Mouse (Mus musculus) layer of hippocampus, adult 9-10 months (tissue): Measurements from ENCODE around the gene Traf1.

Experiments used
- DNase-seq: peaks from one replicate; pipeline ENCODE4 v3.0.0; 2022; ENCODE audit warnings: low spot score

Traf1 gene

GRCm38 (mm10) chr2:34966243-34966934, 4.8 kb upstream of the Traf1 start:
- DNase-seq: no peak

- DNase-seq: no peak
These were observed 4.2 kb upstream of the Traf1 start for GRCm38 (mm10) chr2:34965806-34966205.

GRCm38 (mm10) chr2:34965293-34965692, 3.7 kb upstream of the Traf1 start:
- DNase-seq: no peak

GRCm38 (mm10) chr2:34964651-34965050, 3.1 kb upstream of the Traf1 start:
- DNase-seq: no peak

GRCm38 (mm10) chr2:34964230-34964629, 2.7 kb upstream of the Traf1 start:
- no peak for DNase-seq

GRCm38 (mm10) chr2:34963371-34963956, 1.9 kb upstream of the Traf1 start:
- no peak for DNase-seq

- DNase-seq: no peak
These were observed 1.3 kb upstream of the Traf1 start for GRCm38 (mm10) chr2:34962893-34963292.

GRCm38 (mm10) chr2:34962211-34962610, 639 bp upstream of the Traf1 start:
- no peak for DNase-seq

GRCm38 (mm10) chr2:34960966-34961365, 606 bp downstream of the Traf1 start:
- no peak for DNase-seq

- DNase-seq: no peak
These were observed 1.1 kb downstream of the Traf1 start for GRCm38 (mm10) chr2:34960466-34960865.

GRCm38 (mm10) chr2:34958582-34958981, 3.0 kb downstream of the Traf1 start:
- no peak for DNase-seq

- no peak for DNase-seq
These were observed 3.5 kb downstream of the Traf1 start for GRCm38 (mm10) chr2:34958036-34958435.

GRCm38 (mm10) chr2:34957405-34957804, 4.2 kb downstream of the Traf1 start:
- DNase-seq: no peak

- no peak for DNase-seq
These were observed 4.6 kb downstream of the Traf1 start for GRCm38 (mm10) chr2:34956941-34957340.

- DNase-seq: no peak
These were observed 7.2 kb downstream of the Traf1 start for GRCm38 (mm10) chr2:34954344-34954743.

- DNase-seq: no peak
These were observed 7.9 kb downstream of the Traf1 start for GRCm38 (mm10) chr2:34953547-34954116.

- DNase-seq: no peak
These were observed 8.6 kb downstream of the Traf1 start for GRCm38 (mm10) chr2:34953018-34953417.

GRCm38 (mm10) chr2:34951469-34951868, 10.1 kb downstream of the Traf1 start:
- DNase-seq: no peak

GRCm38 (mm10) chr2:34948622-34949021, 12.9 kb downstream of the Traf1 start:
- DNase-seq: no peak

- no peak for DNase-seq
These were observed 15.5 kb downstream of the Traf1 start for GRCm38 (mm10) chr2:34946046-34946445.

GRCm38 (mm10) chr2:34945580-34945979, 16.0 kb downstream of the Traf1 start:
- no peak for DNase-seq

- no peak for DNase-seq
These were observed 16.8 kb downstream of the Traf1 start for GRCm38 (mm10) chr2:34944761-34945160.

- DNase-seq: no peak
These were observed 17.9 kb downstream of the Traf1 start for GRCm38 (mm10) chr2:34943556-34944120.
